Mouse (Mus musculus): ENCODE measurements around the gene Sgms1.

DNA sequence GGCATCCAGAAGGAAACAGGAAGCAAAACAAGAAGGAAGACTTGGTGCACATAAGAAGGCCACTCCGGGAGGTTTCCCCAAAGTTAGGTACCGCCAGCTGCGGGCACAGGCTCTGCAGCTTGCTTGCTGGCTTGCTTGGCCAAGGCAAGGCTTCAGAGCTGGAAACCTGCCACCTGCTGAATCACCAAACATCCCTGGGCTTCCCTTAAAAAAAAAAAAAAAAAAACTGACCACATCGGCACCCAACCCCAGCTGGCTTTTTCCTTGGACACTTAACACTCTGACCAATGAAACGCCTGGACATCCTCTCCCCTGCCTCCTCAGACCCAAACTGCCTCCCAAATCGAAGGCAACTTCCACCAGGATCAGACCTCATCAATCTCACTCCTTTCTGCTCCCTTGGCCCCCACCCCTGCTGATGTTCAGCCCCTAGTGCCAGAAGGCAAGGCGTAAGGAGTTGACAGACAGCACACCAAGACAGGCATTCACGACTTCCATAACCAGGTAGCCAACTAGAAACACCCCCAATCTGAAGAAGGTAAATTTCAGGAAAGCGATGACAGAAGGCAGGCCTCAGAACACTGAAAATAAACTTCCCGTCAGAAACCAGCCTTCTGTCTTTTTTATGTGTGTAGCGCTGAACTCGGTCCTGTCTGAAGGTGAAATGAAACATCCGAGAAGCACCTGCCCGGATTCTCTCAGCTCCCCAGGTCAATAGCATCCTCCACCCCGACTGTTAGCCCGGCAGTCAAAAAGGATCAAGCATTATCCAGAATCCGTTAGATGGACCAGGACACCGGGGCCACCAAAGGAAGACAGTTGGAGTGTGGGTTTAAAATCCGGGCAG is 2.7 kb downstream of the Sgms1 start:
- no peak for TF ChIP-seq POLR2A (IDR thresholded peaks at IDR 0.05; ENCODE audit: borderline replicate concordance, extremely low read depth, low read depth, low read length)
- no peak for TF ChIP-seq CTCF (IDR thresholded peaks at IDR 0.05; ENCODE audit: insufficient read depth, low read length)

All from lung, adult 2 months (tissue).